Mouse (Mus musculus): Measurements from ENCODE around the gene Mmrn1. TPM values are rescaled to one million over a fixed set of nuclear protein-coding genes. Genes with fewer than 3 reads are reported as not detected.

Mmrn1 gene
- polyA plus RNA-seq, 1 experiment, result not detected

DNA sequence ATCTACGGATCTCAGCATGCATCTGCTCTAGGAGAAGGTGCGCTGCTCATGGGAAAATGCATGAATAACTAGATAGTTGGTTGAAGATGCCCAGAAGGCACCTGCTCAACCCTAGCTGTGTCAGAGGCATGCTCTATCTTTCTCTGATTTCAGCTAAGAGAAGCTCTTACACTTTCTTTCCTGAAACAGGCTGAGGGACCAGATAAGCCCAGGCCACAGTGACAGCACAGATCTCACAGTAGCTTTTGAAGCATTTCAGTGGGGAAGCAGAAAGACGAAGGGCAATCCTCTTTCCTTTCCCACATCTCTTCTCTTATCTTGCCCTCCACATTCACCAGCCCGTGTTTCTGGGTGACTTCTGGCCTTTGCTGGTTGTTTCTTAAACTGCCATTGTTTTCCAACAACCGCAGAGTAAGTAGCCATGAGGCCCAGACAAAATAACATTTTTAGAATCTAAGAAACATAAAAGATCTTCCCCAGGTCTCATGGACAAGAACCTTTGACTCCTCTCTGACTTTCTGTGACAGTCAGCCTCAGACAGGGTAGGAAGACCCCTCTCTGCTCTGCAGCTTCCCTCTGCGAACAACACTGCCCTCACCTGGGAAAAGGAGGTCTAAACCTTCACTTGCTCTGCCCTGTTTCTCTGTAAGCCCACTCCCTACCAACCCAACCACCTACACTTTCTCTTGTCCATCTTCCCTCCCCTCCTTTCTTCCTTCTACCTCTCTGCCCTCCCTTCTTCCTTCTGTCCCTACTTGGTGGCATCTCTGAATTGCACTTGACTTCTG, 76.4 kb downstream of the Mmrn1 start:
- TF ChIP-seq EP300 (IDR thresholded peaks at IDR 0.05; ENCODE audit: insufficient read depth, low read depth, low read length) (no peak), CTCF (IDR thresholded peaks at IDR 0.05; ENCODE audit: low read depth, low read length) (peak; percentile 26), POLR2A (IDR thresholded peaks at IDR 0.05; ENCODE audit: insufficient read depth, low read length) (no peak)

DNA sequence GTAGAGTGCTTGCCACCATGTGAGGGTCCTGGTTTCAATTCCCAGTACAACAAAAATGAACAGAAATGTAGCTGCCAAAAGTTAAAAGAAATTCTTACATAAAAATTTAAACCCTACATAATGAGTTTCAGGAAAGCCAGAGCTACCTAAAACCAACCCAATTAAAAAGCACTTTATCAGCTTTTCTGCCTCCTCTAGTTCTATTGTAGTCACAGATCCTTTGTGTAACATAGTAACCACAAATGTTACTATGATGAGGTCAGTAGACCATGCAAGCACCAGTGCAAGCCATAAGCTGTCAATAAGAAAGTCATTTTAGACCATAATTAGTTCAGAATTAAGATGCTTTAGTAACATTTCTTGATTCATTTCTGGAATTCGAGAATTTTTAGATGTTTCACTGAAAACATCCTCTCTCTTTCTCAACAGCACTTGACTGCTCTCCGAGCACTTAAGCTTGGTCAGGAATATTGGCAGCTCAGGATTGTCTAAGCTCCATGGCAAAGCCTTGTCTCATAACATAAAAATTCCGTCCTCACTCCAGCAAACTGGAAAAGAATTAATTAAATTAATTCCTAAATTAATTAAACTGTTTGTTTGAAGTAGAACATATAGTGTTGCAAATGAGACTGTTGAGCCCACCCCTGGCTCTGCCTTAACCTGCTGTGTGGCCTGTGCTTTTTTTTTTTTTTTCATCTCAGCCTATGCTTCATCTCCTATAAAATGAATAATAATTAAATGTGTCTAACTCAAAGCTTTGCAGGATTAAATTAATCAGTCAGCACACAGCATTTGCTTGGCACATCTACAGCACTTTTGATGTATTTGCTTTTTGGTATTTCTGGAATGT, 79.4 kb downstream of the Mmrn1 start:
- Histone ChIP-seq H3K27ac (ENCODE audit: insufficient read depth, low read length) (no peak overlapping the region), H3K4me1 (ENCODE audit: control insufficient read depth, insufficient read depth, low read length) (no peaks in the 10 kb centered on the region), H3K4me3 (ENCODE audit: low read depth, low read length) (no peak overlapping the region), H3K27me3 (ENCODE audit: control insufficient read depth, insufficient read depth, low read length, poor library complexity, severe bottlenecking) (no peaks in the 10 kb centered on the region), H3K36me3 (ENCODE audit: control insufficient read depth, insufficient read depth, low read length, poor library complexity, severe bottlenecking) (no peaks in the 10 kb centered on the region), H3K9me3 (replicated peaks; ENCODE audit: control insufficient read depth, insufficient read depth, low read length, poor library complexity, severe bottlenecking) (peaks cover 6% of the 10 kb centered on the region), H3K9ac (ENCODE audit: low read depth, poor library complexity, severe bottlenecking) (no peak overlapping the region)
- no peak for TF ChIP-seq CTCF (IDR thresholded peaks at IDR 0.05; ENCODE audit: low read depth, low read length)
- TF ChIP-seq EP300 (IDR thresholded peaks at IDR 0.05; ENCODE audit: insufficient read depth, low read depth, low read length), result no peak
- no peak for TF ChIP-seq POLR2A (IDR thresholded peaks at IDR 0.05; ENCODE audit: insufficient read depth, low read length)

More for the DNA sequence above, 76.4 kb downstream of the Mmrn1 start:
- Histone ChIP-seq H3K27ac (ENCODE audit: insufficient read depth, low read length) (no peak overlapping the region), H3K36me3 (ENCODE audit: control insufficient read depth, insufficient read depth, low read length, poor library complexity, severe bottlenecking) (no peaks in the 10 kb centered on the region), H3K27me3 (ENCODE audit: control insufficient read depth, insufficient read depth, low read length, poor library complexity, severe bottlenecking) (no peaks in the 10 kb centered on the region), H3K4me3 (ENCODE audit: low read depth, low read length) (no peak overlapping the region), H3K9me3 (replicated peaks; ENCODE audit: control insufficient read depth, insufficient read depth, low read length, poor library complexity, severe bottlenecking) (peaks cover 6% of the 10 kb centered on the region), H3K4me1 (ENCODE audit: control insufficient read depth, insufficient read depth, low read length) (no peaks in the 10 kb centered on the region), H3K9ac (ENCODE audit: low read depth, poor library complexity, severe bottlenecking) (no peak overlapping the region)

DNA sequence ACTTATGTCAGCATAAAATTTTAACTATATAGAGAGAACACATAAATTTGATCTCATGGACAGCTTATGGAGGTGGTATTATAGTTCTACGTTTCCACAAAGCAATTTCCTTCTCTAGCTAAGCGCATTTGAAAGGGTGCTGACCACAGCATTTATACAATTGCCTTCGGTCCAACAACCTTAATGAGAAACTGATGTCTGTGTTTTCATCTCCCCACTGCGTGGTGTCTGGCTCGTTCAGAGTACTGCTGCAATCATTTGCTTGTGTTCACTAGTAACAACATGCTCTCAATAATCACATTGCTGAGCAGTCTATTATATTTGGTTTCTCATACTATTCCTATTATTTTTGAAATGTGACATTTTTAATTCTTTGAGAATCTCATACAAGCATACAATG, 89.0 kb downstream of the Mmrn1 start:
- H3K27me3 ChIP-seq (ENCODE audit: control insufficient read depth, insufficient read depth, low read length, poor library complexity, severe bottlenecking), result no peaks in the 10 kb centered on the region
- H3K4me3 ChIP-seq (ENCODE audit: low read depth, low read length), result no peak overlapping the region
- no peak for TF ChIP-seq POLR2A (IDR thresholded peaks at IDR 0.05; ENCODE audit: insufficient read depth, low read length)
- TF ChIP-seq EP300 (IDR thresholded peaks at IDR 0.05; ENCODE audit: insufficient read depth, low read depth, low read length), result no peak
- TF ChIP-seq CTCF (IDR thresholded peaks at IDR 0.05; ENCODE audit: low read depth, low read length), result no peak
- no peaks in the 10 kb centered on the region for H3K4me1 ChIP-seq (ENCODE audit: control insufficient read depth, insufficient read depth, low read length)
- no peak overlapping the region for H3K9ac ChIP-seq (ENCODE audit: low read depth, poor library complexity, severe bottlenecking)
- H3K36me3 ChIP-seq (ENCODE audit: control insufficient read depth, insufficient read depth, low read length, poor library complexity, severe bottlenecking), result no peaks in the 10 kb centered on the region
- H3K9me3 ChIP-seq (replicated peaks; ENCODE audit: control insufficient read depth, insufficient read depth, low read length, poor library complexity, severe bottlenecking), result no peaks in the 10 kb centered on the region
- H3K27ac ChIP-seq (ENCODE audit: insufficient read depth, low read length), result no peak overlapping the region

DNA sequence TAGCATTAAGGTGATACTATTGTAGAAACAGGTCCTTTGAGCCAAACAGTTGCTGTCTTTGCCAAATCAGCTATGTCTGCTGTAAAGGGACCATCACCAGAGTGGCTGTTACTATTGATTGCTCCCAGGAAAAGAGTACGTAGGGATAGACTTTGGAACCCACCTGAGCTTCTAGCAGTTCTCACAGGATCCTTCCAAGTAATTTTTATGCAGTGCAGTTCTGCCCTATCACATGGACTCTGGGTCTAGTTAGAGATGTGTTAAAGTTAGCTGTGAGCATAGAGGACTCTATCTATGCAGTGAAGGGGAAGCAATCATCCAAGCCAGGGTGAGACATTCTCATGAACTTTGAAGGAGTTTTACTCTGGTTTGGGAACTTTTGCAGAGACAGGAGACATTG, 94.9 kb downstream of the Mmrn1 start:
- Histone ChIP-seq H3K27me3 (ENCODE audit: control insufficient read depth, insufficient read depth, low read length, poor library complexity, severe bottlenecking) (no peaks in the 10 kb centered on the region), H3K27ac (ENCODE audit: insufficient read depth, low read length) (no peak overlapping the region), H3K36me3 (ENCODE audit: control insufficient read depth, insufficient read depth, low read length, poor library complexity, severe bottlenecking) (no peaks in the 10 kb centered on the region), H3K9me3 (replicated peaks; ENCODE audit: control insufficient read depth, insufficient read depth, low read length, poor library complexity, severe bottlenecking) (no peaks in the 10 kb centered on the region), H3K4me3 (ENCODE audit: low read depth, low read length) (no peak overlapping the region), H3K9ac (ENCODE audit: low read depth, poor library complexity, severe bottlenecking) (no peak overlapping the region), H3K4me1 (ENCODE audit: control insufficient read depth, insufficient read depth, low read length) (no peaks in the 10 kb centered on the region)
- TF ChIP-seq CTCF (IDR thresholded peaks at IDR 0.05; ENCODE audit: low read depth, low read length) (no peak), POLR2A (IDR thresholded peaks at IDR 0.05; ENCODE audit: insufficient read depth, low read length) (no peak), EP300 (IDR thresholded peaks at IDR 0.05; ENCODE audit: insufficient read depth, low read depth, low read length) (no peak)

DNA sequence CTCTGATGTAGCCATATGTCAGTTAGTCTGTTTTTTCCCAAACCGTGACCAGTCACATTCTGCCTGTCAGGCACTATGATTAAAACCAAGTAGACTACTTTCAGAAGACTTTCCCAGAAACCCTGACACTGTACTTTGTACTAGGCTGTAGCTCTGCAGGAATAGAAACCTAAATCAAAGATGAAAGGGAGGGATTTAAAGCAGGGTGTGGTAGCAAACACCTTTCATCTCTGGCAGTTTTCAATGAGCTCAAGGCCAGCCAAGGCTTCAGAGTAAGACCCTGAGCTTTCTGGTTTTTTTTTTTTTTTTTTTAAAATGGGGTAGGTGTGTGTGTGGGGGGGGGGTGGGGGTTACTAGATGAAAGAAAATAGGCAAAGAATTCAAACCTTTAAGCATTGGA, 96.2 kb downstream of the Mmrn1 start:
- no peak overlapping the region for H3K9ac ChIP-seq (ENCODE audit: low read depth, poor library complexity, severe bottlenecking)
- H3K9me3 ChIP-seq (replicated peaks; ENCODE audit: control insufficient read depth, insufficient read depth, low read length, poor library complexity, severe bottlenecking), result no peaks in the 10 kb centered on the region
- H3K27ac ChIP-seq (ENCODE audit: insufficient read depth, low read length), result no peak overlapping the region
- no peaks in the 10 kb centered on the region for H3K36me3 ChIP-seq (ENCODE audit: control insufficient read depth, insufficient read depth, low read length, poor library complexity, severe bottlenecking)
- no peaks in the 10 kb centered on the region for H3K27me3 ChIP-seq (ENCODE audit: control insufficient read depth, insufficient read depth, low read length, poor library complexity, severe bottlenecking)
- TF ChIP-seq EP300 (IDR thresholded peaks at IDR 0.05; ENCODE audit: insufficient read depth, low read depth, low read length) (no peak), POLR2A (IDR thresholded peaks at IDR 0.05; ENCODE audit: insufficient read depth, low read length) (no peak), CTCF (IDR thresholded peaks at IDR 0.05; ENCODE audit: low read depth, low read length) (no peak)
- H3K4me1 ChIP-seq (ENCODE audit: control insufficient read depth, insufficient read depth, low read length), result no peaks in the 10 kb centered on the region
- H3K4me3 ChIP-seq (ENCODE audit: low read depth, low read length), result no peak overlapping the region

DNA sequence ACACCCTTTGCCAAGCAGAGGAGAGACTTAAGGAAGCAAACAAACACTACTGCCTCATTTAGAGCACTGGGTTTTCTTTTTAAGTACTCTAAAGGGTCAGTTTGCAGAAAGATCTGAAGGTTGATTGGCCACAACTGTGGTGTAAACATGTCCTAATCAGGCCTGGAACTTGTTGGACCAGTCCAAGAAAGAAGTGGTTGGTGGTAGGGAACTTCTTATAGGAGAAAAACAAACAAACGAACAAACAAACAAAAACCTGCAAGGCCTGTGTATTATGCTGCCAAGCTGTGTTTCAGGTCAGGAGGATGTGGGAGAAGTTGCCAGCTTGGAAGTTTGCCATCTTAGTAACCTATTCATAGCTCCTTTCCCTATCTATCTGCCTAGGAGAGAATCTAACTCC, 108.5 kb downstream of the Mmrn1 start:
- Histone ChIP-seq H3K36me3 (ENCODE audit: control insufficient read depth, insufficient read depth, low read length, poor library complexity, severe bottlenecking) (no peaks in the 10 kb centered on the region), H3K9me3 (replicated peaks; ENCODE audit: control insufficient read depth, insufficient read depth, low read length, poor library complexity, severe bottlenecking) (no peaks in the 10 kb centered on the region), H3K4me1 (ENCODE audit: control insufficient read depth, insufficient read depth, low read length) (no peaks in the 10 kb centered on the region), H3K27me3 (ENCODE audit: control insufficient read depth, insufficient read depth, low read length, poor library complexity, severe bottlenecking) (no peaks in the 10 kb centered on the region), H3K27ac (ENCODE audit: insufficient read depth, low read length) (no peak overlapping the region), H3K9ac (ENCODE audit: low read depth, poor library complexity, severe bottlenecking) (no peak overlapping the region), H3K4me3 (ENCODE audit: low read depth, low read length) (no peak overlapping the region)
- TF ChIP-seq CTCF (IDR thresholded peaks at IDR 0.05; ENCODE audit: low read depth, low read length), result no peak

Other genes with a start within 250 kb of the Mmrn1 start
- gene Snca, start 95.1 kb upstream of the Mmrn1 start, polyA plus RNA-seq (2011; ENCODE audit: insufficient read depth, insufficient read length, low read depth, missing spikeins), result 0.70 TPM in 1 of 2 replicates, not detected in the other